Mouse (Mus musculus): ENCODE data around the gene Zranb1. TPM values are rescaled to one million over a fixed set of nuclear protein-coding genes. Genes with fewer than 3 reads are reported as not detected.

The Zranb1 gene
- polyA plus RNA-seq, 1 experiment, result 13.6 TPM

DNA sequence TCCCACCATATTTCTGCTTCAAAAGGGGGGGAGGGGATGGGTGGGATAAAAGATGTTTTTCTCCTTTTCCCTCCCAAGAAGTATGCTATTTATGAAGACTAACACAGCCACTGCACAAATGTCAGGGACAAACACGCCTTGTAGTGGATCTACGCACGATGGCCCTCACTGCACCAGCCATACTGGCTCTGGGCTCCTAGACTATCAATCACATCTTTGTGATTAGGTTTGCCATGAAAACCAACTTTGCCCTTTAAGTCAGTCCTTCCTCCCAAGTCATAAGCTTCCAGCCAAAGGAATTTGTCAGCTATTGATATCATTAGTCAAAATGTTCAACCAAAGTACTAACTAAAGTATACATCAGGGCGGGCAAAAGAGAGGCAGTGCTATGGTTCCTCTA is 97.0 kb downstream of the Zranb1 start:
- Histone ChIP-seq H3K4me3 (ENCODE audit: insufficient read depth, low read length) (no peak overlapping the region), H3K4me1 (ENCODE audit: control insufficient read depth, insufficient read depth, low read length) (peaks cover 9% of the 10 kb centered on the region; the same call in 1 of the 2 replicates), H3K27ac (ENCODE audit: insufficient read depth, low read depth, low read length) (no peak overlapping the region)
- no peak for TF ChIP-seq POLR2A (IDR thresholded peaks at IDR 0.05; ENCODE audit: borderline replicate concordance, low read depth, low read length)
- TF ChIP-seq CTCF (IDR thresholded peaks at IDR 0.05; ENCODE audit: low read depth, low read length), result no peak

DNA sequence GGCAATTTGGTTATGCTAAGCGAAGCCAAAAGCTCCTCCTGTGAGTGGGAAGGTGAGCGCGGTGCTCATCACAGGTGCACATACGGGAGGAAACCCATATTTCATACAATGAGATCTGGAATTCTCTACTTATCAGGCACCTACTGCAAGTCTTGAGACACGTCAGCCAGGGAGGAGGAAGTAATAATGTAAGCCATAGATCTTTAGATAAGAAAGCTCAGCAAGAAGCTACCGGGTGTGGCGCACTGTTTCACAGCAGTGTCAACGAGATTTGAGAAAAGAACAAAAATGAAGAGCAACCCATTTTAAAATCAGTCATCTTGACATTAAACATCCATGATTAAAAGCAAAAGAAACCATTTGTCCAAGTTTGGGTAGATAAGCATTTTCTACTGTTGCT is 98.1 kb downstream of the Zranb1 start:
- H3K4me1 ChIP-seq (ENCODE audit: control insufficient read depth, insufficient read depth, low read length), result peaks cover 9% of the 10 kb centered on the region; the same call in 1 of the 2 replicates
- no peak overlapping the region for H3K27ac ChIP-seq (ENCODE audit: insufficient read depth, low read depth, low read length)
- H3K4me3 ChIP-seq (ENCODE audit: insufficient read depth, low read length), result no peak overlapping the region
- TF ChIP-seq POLR2A (IDR thresholded peaks at IDR 0.05; ENCODE audit: borderline replicate concordance, low read depth, low read length) (no peak), CTCF (IDR thresholded peaks at IDR 0.05; ENCODE audit: low read depth, low read length) (no peak)

DNA sequence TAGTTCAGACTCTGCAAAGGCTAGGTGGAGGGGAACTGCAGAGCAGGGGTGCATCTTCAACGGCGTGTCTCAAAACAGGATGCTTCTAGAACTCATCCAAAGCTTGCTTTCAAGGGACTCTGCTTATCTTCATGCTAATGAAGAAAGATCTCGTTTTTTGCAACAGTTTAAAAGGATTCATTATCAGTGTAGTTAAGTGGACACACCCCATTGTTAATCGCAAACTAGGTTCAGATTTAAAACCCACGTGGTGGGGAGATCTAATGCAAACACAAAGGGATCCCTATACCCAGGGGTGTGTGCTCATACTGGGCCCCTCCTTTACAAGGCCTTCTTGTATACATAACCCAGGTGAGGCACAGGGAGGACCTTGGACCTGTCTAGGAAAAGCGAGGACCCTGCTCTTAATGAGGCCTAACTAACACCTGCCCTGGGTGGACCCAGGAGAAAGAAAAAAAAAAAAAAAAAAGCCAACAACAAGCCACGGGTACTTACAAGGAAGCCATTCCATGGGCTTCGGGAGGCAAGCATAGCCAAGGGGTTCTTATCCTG is 98.6 kb downstream of the Zranb1 start:
- Histone ChIP-seq H3K27ac (ENCODE audit: insufficient read depth, low read depth, low read length) (no peak overlapping the region), H3K4me3 (ENCODE audit: insufficient read depth, low read length) (no peak overlapping the region), H3K4me1 (ENCODE audit: control insufficient read depth, insufficient read depth, low read length) (peaks cover 9% of the 10 kb centered on the region; the same call in 1 of the 2 replicates)
- TF ChIP-seq POLR2A (IDR thresholded peaks at IDR 0.05; ENCODE audit: borderline replicate concordance, low read depth, low read length) (no peak), CTCF (IDR thresholded peaks at IDR 0.05; ENCODE audit: low read depth, low read length) (no peak)

DNA sequence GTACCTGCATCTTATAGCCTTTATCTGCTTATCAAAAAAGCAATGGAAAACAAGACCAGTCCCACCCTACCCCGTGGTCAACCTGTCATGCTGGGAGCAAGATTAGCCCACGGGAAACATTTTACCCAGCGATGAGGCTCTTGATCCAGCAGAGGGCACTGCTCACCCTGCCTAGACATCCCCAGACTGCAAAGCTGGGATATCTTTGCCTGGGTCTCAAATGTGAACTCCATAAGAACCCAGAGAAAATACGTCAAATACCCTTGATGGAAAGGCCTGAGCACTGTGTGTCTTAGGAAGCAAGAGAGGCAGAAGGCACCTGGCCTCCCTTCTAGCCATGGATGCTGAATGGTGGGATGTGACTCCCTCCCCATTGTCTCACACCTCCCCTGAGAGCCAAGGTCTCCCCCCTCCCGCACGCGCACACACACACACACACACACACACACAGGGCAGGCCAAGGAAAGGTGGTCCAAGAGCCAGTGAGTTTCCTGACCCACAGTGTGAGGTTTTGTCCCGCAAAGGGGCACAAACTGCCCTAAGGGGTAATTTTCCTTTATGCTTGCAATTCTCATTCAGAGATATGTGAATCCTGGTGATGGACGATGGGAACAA is 101.8 kb downstream of the Zranb1 start:
- no peak overlapping the region for H3K27ac ChIP-seq (ENCODE audit: insufficient read depth, low read depth, low read length)
- peaks cover 8% of the 10 kb centered on the region for H3K4me1 ChIP-seq (ENCODE audit: control insufficient read depth, insufficient read depth, low read length)
- TF ChIP-seq POLR2A (IDR thresholded peaks at IDR 0.05; ENCODE audit: borderline replicate concordance, low read depth, low read length) (no peak), CTCF (IDR thresholded peaks at IDR 0.05; ENCODE audit: low read depth, low read length) (peak; percentile 81)
- H3K4me3 ChIP-seq (ENCODE audit: insufficient read depth, low read length), result no peak overlapping the region

DNA sequence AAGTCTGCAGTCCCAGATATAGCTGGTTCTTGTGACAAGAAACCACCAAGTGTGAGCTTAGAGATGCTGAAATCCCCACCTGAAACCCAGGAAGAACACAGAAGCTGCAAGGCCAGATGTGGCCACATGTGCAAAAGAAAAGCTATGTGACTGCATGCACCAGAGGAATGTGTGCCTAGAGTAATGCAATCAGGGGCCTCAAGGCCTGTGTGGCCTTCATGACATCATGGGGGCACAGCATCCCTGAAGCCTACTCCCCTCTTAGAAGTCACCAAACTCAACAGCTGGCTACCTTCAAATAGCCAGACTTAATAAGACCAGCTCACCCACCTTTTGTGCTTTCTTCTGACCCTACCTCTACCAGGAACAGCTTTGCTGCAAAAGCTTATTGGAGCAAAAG is 105.0 kb downstream of the Zranb1 start:
- Histone ChIP-seq H3K27ac (ENCODE audit: insufficient read depth, low read depth, low read length) (no peak overlapping the region), H3K4me3 (ENCODE audit: insufficient read depth, low read length) (no peak overlapping the region), H3K4me1 (ENCODE audit: control insufficient read depth, insufficient read depth, low read length) (peaks cover 15% of the 10 kb centered on the region)
- TF ChIP-seq POLR2A (IDR thresholded peaks at IDR 0.05; ENCODE audit: borderline replicate concordance, low read depth, low read length) (no peak), CTCF (IDR thresholded peaks at IDR 0.05; ENCODE audit: low read depth, low read length) (no peak)

Other genes with a start within 250 kb of the Zranb1 start
- gene Fam53b, start 117.3 kb upstream of the Zranb1 start, polyA plus RNA-seq (2012; ENCODE audit: insufficient read depth, insufficient read length, missing spikeins), result 27.2 and 35.3 TPM in 2 replicates
- 21.7 and 30.2 TPM in 2 replicates for gene Eef1akmt2, start 78.5 kb upstream of the Zranb1 start, polyA plus RNA-seq (2012; ENCODE audit: insufficient read depth, insufficient read length, missing spikeins)
- 65.5 and 69.5 TPM in 2 replicates for gene Abraxas2, start 71.9 kb upstream of the Zranb1 start, polyA plus RNA-seq (2012; ENCODE audit: insufficient read depth, insufficient read length, missing spikeins)
- gene Fgfr2, start 192.2 kb downstream of the Zranb1 start, polyA plus RNA-seq (2012; ENCODE audit: insufficient read depth, insufficient read length, missing spikeins), result 0.27 and 0.91 TPM in 2 replicates
- gene Ctbp2, start 193.2 kb downstream of the Zranb1 start, polyA plus RNA-seq (2012; ENCODE audit: insufficient read depth, insufficient read length, missing spikeins), result 42.7 and 43.8 TPM in 2 replicates